12 mouse cellular contexts compared by ENCODE assay signal in genomic region chr1:11458353-11458752, GRCm38 (mm10). TPM values are rescaled to one million over a fixed set of nuclear protein-coding genes. Genes with fewer than 3 reads are reported as not detected.
A peak's percentile ranks its signal among the peaks of the same experiment; 100 is the strongest.
DNase-seq lines count a peak whose midpoint lies in the region; ATAC-seq lines count a peak whose summit lies in the region.
"Had no signal": no experiment of that assay in that cellular context is flagged by ENCODE, and none has a peak within 500 bp of the region (broad histone marks: within the 10 kb centered on the region; RNA-seq: fewer than 3 reads in every experiment).

No protein-coding gene starts in this region.

- no peak overlapping the region for H3K4me2 ChIP-seq in neural tube, embryonic 15.5 days
- no peak overlapping the region for H3K4me2 ChIP-seq in kidney, embryonic 14.5 days (replicated peaks; ENCODE audit: low read depth, low read length)
- H3K4me2 ChIP-seq: embryonic facial prominence, embryonic 12.5 days; midbrain, embryonic 12.5 days had no signal

- no peaks in the 10 kb centered on the region for H3K27me3 ChIP-seq in neural tube, embryonic 15.5 days (replicated peaks)
- H3K27me3 ChIP-seq in kidney, embryonic 14.5 days (ENCODE audit: control insufficient read depth, insufficient read depth, low read length), result no peaks in the 10 kb centered on the region
- H3K27me3 ChIP-seq: embryonic facial prominence, embryonic 12.5 days; midbrain, embryonic 12.5 days had no signal

- no peaks in the 10 kb centered on the region for H3K36me3 ChIP-seq in neural tube, embryonic 15.5 days
- no peaks in the 10 kb centered on the region for H3K36me3 ChIP-seq in kidney, embryonic 14.5 days (ENCODE audit: control insufficient read depth, insufficient read depth, low read length)
- H3K36me3 ChIP-seq: embryonic facial prominence, embryonic 12.5 days; midbrain, embryonic 12.5 days had no signal

- no peak overlapping the region for H3K4me3 ChIP-seq in neural tube, embryonic 15.5 days (replicated peaks)
- no peak overlapping the region for H3K4me3 ChIP-seq in kidney, embryonic 14.5 days (ENCODE audit: low read length)
- H3K4me3 ChIP-seq: embryonic facial prominence, embryonic 12.5 days; midbrain, embryonic 12.5 days had no signal

- no peaks in the 10 kb centered on the region for H3K9me3 ChIP-seq in neural tube, embryonic 15.5 days (replicated peaks)
- peaks cover 3% of the 10 kb centered on the region; the same call in 1 of the 2 replicates for H3K9me3 ChIP-seq in kidney, embryonic 14.5 days (ENCODE audit: control insufficient read depth, low read length)
- H3K9me3 ChIP-seq: embryonic facial prominence, embryonic 12.5 days had no signal

- no peak overlapping the region for H3K27ac ChIP-seq in neural tube, embryonic 15.5 days (replicated peaks)
- no peak overlapping the region for H3K27ac ChIP-seq in kidney, embryonic 14.5 days (ENCODE audit: low read depth, low read length)
- H3K27ac ChIP-seq: embryonic facial prominence, embryonic 12.5 days; midbrain, embryonic 12.5 days had no signal

- peak; percentile 74 for ATAC-seq in neural tube, embryonic 15.5 days (ENCODE audit: low FRiP score)
- ATAC-seq in kidney, embryonic 14.5 days (ENCODE audit: low FRiP score, low TSS enrichment), result no peak

- intact Hi-C loops in gastrocnemius, postnatal 14 days (cut with DNase I; ENCODE audit: low total_unique reads), result no loop called here

- no peak overlapping the region for H3K9ac ChIP-seq in neural tube, embryonic 15.5 days (replicated peaks)
- H3K9ac ChIP-seq in kidney, embryonic 14.5 days (ENCODE audit: low read depth, low read length), result no peak overlapping the region
- H3K9ac ChIP-seq: embryonic facial prominence, embryonic 12.5 days; midbrain, embryonic 12.5 days had no signal

- DNase-seq in cerebellum, postnatal 10 days, result peak; percentile 79 to 87
- no peak for DNase-seq in cerebellum, adult 11-12 months
- DNase-seq in layer of hippocampus, adult 9-11 months, result peak; percentile 41
- DNase-seq in layer of hippocampus, postnatal 36 days, result no peak
- peak; percentile 57 for DNase-seq in gastrocnemius, postnatal 14 days
- DNase-seq in kidney, postnatal 4 days, result no peak
- DNase-seq: right cerebral cortex, postnatal 25 days had no signal

- H3K4me1 ChIP-seq in neural tube, embryonic 15.5 days, result no peaks in the 10 kb centered on the region
- H3K4me1 ChIP-seq in kidney, embryonic 14.5 days (ENCODE audit: control insufficient read depth, insufficient read depth, low read length), result no peaks in the 10 kb centered on the region
- H3K4me1 ChIP-seq: embryonic facial prominence, embryonic 12.5 days; midbrain, embryonic 12.5 days had no signal

- 74% methylated on average over 1 of the region's 1 CpGs for WGBS in neural tube, embryonic 15.5 days
- WGBS in kidney, embryonic 14.5 days, result 88% methylated on average over 1 of the region's 1 CpGs

RNA-seq across cellular contexts. Expression of gene A830018L16Rik, which starts 44.4 kb away (rescaled TPM):
- total RNA-seq in layer of hippocampus, postnatal 36 days (2021), result 100 to 1,000 TPM; 113 to 121 TPM
- not detected for total RNA-seq in gastrocnemius, postnatal 14 days (2021)
- polyA plus RNA-seq in neural tube, embryonic 15.5 days (2015; fragmentation: Nextera tagmentation; extraction: Ambion mirVana), result 16.7 and 17.7 TPM in 2 replicates
- 0.43 and 0.51 TPM in 2 replicates for polyA plus RNA-seq in kidney, embryonic 14.5 days (2014; fragmentation: Nextera tagmentation; extraction: Ambion mirVana)
- polyA plus RNA-seq: C2C12 had no signal

Comparison
In these comparisons a context has a peak if more than half of its experiments do, and no peak if none do; other contexts are left out.
1. DNase-seq: peak in cerebellum, postnatal 10 days (2 of 2), layer of hippocampus, adult 9-11 months (single experiment) and gastrocnemius, postnatal 14 days (single experiment); none in cerebellum, adult 11-12 months (single experiment), layer of hippocampus, postnatal 36 days (0 of 2) and kidney, postnatal 4 days (0 of 2).
2. RNA of gene A830018L16Rik, which starts 44.4 kb away (total RNA-seq): 113 to 121 TPM in layer of hippocampus, postnatal 36 days; not detected in gastrocnemius, postnatal 14 days; every median in the first group is over 100 times any median in the second.